Mouse (Mus musculus) erythroblast, embryonic 14.5 days (primary cell): ENCODE measurements around the gene Snx14.

Experiments
- GATA1 ChIP-seq: IDR thresholded peaks from 2 replicates; pipeline ENCODE4 v1.6.1; 2012; ENCODE audit warnings: low read length, inconsistent platforms, mixed read lengths
- TAL1 ChIP-seq: IDR thresholded peaks from 3 replicates; pipeline ENCODE4 v1.6.1; 2012; ENCODE audit warnings: low read length, inconsistent platforms, mixed read lengths

DNA sequence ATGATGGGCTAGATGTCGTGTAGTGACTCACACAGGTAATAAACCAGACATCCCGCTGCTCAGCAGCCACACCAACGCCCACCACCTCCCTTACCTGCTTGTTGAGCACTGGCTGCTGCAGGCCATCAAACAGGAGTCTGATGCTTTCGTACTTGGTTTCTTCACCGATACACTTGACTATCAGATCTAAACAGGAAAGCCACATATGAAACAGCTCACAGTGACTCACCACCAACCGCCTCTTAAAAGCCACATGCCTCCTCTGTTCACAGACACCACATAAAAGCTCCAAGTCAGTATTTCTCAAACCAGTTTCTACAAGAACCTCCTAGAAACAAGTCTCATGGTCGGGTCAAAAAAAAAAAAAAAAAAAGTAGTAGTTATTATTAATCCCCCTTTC lies 58.7 kb downstream of the Snx14 start:
- no peak for TF ChIP-seq GATA1
- TF ChIP-seq TAL1: no peak
